Mouse (Mus musculus): ENCODE data around the gene Prss42. TPM values are rescaled to one million over a fixed set of nuclear protein-coding genes. Genes with fewer than 3 reads are reported as not detected.
"Not testable (repeated sequence)": the region's sequence is repeated elsewhere in the genome, so short reads cannot be mapped to it uniquely, and the experiment has no call there.

Gene Prss42
- polyA plus RNA-seq, 1 experiment from 2014 or later = not detected

DNA sequence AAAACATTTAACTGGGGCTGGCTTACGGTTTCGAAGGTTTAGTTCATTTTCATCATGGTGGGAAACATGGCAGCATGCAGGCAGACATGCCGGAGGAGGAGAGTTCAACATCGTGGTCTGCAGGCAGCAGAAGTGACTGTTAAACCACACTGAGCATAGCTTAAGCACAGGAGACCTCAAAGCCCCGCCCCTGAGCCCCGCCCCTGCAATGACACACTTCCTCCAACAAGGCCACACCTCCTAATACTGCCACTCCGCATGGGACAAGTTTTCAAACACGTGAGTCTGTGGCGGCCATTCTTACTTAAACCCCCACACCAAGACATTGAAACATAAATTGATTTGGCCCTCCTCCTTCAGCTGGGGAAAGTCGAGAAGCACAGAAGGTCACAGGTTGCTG, 953 bp upstream of the Prss42 start:
- Histone ChIP-seq H3K27ac (replicated peaks) (no peak overlapping the region), H3K27me3 (replicated peaks) (no peaks in the 10 kb centered on the region), H3K4me3 (replicated peaks) (no peak overlapping the region), H3K9ac (replicated peaks) (no peak overlapping the region), H3K4me1 (no peaks in the 10 kb centered on the region), H3K9me3 (replicated peaks) (no peaks in the 10 kb centered on the region), H3K4me2 (no peak overlapping the region), H3K36me3 (no peaks in the 10 kb centered on the region)
- no peak for ATAC-seq (ENCODE audit: low FRiP score)
- 83% methylated on average over 10 of the region's 10 CpGs for WGBS

DNA sequence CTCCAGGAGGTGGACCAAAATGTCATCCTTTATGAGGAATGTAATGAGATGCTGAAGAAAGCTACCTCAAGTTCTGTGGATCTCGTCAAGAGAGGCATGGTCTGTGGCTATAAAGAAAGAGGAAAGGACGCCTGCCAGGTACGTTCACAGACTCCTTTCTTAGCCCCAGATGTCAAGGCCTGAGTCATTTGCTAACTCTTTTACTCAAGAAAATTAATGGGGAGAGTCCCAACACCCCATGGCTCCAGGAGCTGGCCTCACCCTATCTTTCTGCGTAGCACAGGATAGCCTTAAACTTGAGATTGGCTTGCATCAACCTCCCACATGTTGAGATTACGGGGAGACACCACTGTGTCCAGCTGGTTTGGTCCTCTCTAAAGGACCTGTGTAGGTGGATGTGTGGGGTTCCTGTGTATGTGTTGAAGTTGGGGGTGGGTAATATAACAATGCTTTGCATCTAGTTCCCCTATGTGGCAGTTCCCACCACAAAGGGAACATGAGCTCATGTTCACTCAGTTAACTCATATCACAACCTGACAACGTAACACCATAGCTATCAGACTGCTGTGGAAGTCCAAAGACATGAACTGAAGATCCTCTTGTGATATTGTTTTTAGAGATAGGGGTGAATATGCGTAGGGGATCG, 3.0 kb downstream of the Prss42 start:
- Histone ChIP-seq H3K4me3 (replicated peaks) (no peak overlapping the region), H3K36me3 (no peaks in the 10 kb centered on the region), H3K4me2 (no peak overlapping the region), H3K9ac (replicated peaks) (no peak overlapping the region), H3K27me3 (replicated peaks) (no peaks in the 10 kb centered on the region), H3K9me3 (replicated peaks) (no peaks in the 10 kb centered on the region), H3K4me1 (no peaks in the 10 kb centered on the region), H3K27ac (replicated peaks) (no peak overlapping the region)
- no peak for ATAC-seq (ENCODE audit: low FRiP score)
- WGBS = 93% methylated on average over 8 of the region's 8 CpGs

GRCm38 (mm10) chr9:110803294-110803693, 5.3 kb downstream of the Prss42 start:
- H3K9ac ChIP-seq (replicated peaks) = no peak overlapping the region
- no peak overlapping the region for H3K4me3 ChIP-seq (replicated peaks)
- no peaks in the 10 kb centered on the region for H3K9me3 ChIP-seq (replicated peaks)
- H3K4me2 ChIP-seq = no peak overlapping the region
- no peaks in the 10 kb centered on the region for H3K4me1 ChIP-seq
- no peaks in the 10 kb centered on the region for H3K27me3 ChIP-seq (replicated peaks)
- ATAC-seq (ENCODE audit: low FRiP score) = no peak
- H3K27ac ChIP-seq (replicated peaks) = no peak overlapping the region
- WGBS = 76% methylated on average over 4 of the region's 4 CpGs
- no peaks in the 10 kb centered on the region for H3K36me3 ChIP-seq

DNA sequence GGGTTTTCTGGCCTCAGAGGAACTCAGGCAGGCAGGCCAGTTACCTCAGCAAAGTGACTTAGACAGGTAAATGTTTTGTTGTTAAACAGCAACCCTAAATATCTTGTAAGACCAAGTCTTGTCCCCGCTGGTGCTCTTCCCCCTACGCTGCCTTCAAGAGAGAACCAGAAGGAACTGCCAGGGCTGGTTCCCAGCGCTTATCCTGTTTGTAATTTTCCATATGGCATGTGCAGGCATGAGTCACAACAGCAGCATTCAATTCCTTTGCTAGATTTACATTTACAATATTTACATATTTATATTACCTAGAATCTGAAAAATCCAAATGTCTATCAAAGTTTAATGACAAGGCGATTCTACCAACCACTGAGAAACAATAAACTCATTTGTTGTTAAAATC, 12.1 kb downstream of the Prss42 start:
- H3K36me3 ChIP-seq = no peaks in the 10 kb centered on the region
- H3K27me3 ChIP-seq (replicated peaks) = no peaks in the 10 kb centered on the region
- H3K4me1 ChIP-seq = no peaks in the 10 kb centered on the region
- no peak overlapping the region for H3K4me2 ChIP-seq
- no peak overlapping the region for H3K4me3 ChIP-seq (replicated peaks)
- WGBS = 92% methylated on average over 4 of the region's 4 CpGs
- H3K27ac ChIP-seq (replicated peaks) = no peak overlapping the region
- H3K9ac ChIP-seq (replicated peaks) = no peak overlapping the region
- no peaks in the 10 kb centered on the region for H3K9me3 ChIP-seq (replicated peaks)
- ATAC-seq (ENCODE audit: low FRiP score) = no peak

DNA sequence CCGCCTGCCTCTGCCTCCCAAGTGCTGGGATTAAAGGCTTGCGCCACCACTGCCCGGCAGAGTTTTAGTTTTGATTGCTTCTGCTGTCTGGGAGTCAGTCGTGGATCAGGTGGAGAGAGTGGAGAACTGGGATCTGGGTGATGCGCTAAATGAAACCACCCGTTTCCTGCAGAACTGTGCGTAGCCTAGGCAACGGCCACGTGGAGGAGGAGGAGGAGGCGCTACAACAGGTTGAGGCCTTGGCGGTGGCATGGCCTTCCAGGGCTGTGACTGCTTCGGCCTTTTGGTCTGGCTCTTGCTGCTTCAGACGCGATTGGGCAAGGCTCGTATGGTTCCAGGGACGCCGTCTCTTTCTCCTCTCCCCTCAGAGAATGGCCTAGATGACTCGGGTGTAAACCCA, 15.8 kb downstream of the Prss42 start, which contains the start of gene Prss44:
Gene Prss44, plus strand, starts transcription at position 206 of the 400 bp plus-strand sequence.
- Histone ChIP-seq H3K36me3 (no peaks in the 10 kb centered on the region), H3K9me3 (replicated peaks) (no peaks in the 10 kb centered on the region), H3K4me3 (replicated peaks) (no peak within 1 kb of the TSS), H3K4me1 (no peaks in the 10 kb centered on the region), H3K27me3 (replicated peaks) (no peaks in the 10 kb centered on the region), H3K4me2 (no peak within 1 kb of the TSS), H3K9ac (replicated peaks) (no peak within 1 kb of the TSS), H3K27ac (replicated peaks) (no peak within 1 kb of the TSS)
- 69% methylated on average over 18 of the region's 18 CpGs for WGBS
- ATAC-seq (ENCODE audit: low FRiP score) = no peak

DNA sequence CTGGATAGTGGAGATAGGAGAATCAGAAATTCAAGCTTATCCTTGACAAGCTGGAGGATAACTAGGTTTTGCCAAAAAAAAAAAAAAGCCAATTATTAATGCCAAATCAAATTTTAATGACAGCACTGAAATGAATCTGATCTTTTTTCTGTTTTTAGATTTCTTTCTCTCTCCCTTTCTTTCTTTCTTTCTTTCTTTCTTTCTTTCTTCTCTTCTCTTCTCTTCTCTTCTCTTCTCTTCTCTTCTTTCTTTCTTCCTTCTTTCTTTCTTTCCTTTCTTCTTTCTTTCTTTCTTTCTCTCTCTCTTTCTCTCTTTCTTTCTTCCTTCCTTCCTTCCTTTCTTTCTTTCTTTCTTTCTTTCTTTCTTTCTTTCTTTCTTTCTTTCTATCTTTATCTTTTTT, 22.6 kb downstream of the Prss42 start:
- H3K9me3 ChIP-seq (replicated peaks); H3K9ac ChIP-seq (replicated peaks); H3K4me3 ChIP-seq (replicated peaks); H3K36me3 ChIP-seq; H3K4me2 ChIP-seq; ATAC-seq (ENCODE audit: low FRiP score); H3K27me3 ChIP-seq (replicated peaks); H3K27ac ChIP-seq (replicated peaks); H3K4me1 ChIP-seq: not testable (repeated sequence)

GRCm38 (mm10) chr9:110821436-110821835, 23.5 kb downstream of the Prss42 start:
- Histone ChIP-seq H3K27me3 (replicated peaks) (no peaks in the 10 kb centered on the region), H3K9me3 (replicated peaks) (no peaks in the 10 kb centered on the region), H3K36me3 (no peaks in the 10 kb centered on the region), H3K4me3 (replicated peaks) (no peak overlapping the region), H3K4me1 (no peaks in the 10 kb centered on the region), H3K27ac (replicated peaks) (no peak overlapping the region), H3K9ac (replicated peaks) (no peak overlapping the region), H3K4me2 (no peak overlapping the region)
- ATAC-seq (ENCODE audit: low FRiP score) = no peak
- WGBS = 84% methylated on average over 7 of the region's 7 CpGs

GRCm38 (mm10) chr9:110825426-110825825, 27.5 kb downstream of the Prss42 start:
- 82% methylated on average over 4 of the region's 4 CpGs for WGBS
- ATAC-seq (ENCODE audit: low FRiP score) = no peak

GRCm38 (mm10) chr9:110825832-110826231, 27.9 kb downstream of the Prss42 start:
- Histone ChIP-seq H3K36me3 (no peaks in the 10 kb centered on the region), H3K9me3 (replicated peaks) (no peaks in the 10 kb centered on the region), H3K9ac (replicated peaks) (no peak overlapping the region), H3K27me3 (replicated peaks) (no peaks in the 10 kb centered on the region), H3K4me1 (no peaks in the 10 kb centered on the region), H3K27ac (replicated peaks) (no peak overlapping the region), H3K4me3 (replicated peaks) (no peak overlapping the region), H3K4me2 (no peak overlapping the region)
- ATAC-seq (ENCODE audit: low FRiP score) = no peak
- 76% methylated on average over 7 of the region's 7 CpGs for WGBS

More at GRCm38 (mm10) chr9:110825426-110825825, 27.5 kb downstream of the Prss42 start:
- H3K27me3 ChIP-seq (replicated peaks) = no peaks in the 10 kb centered on the region
- no peaks in the 10 kb centered on the region for H3K4me1 ChIP-seq
- H3K4me3 ChIP-seq (replicated peaks) = no peak overlapping the region
- H3K9ac ChIP-seq (replicated peaks) = no peak overlapping the region
- no peaks in the 10 kb centered on the region for H3K9me3 ChIP-seq (replicated peaks)
- no peak overlapping the region for H3K4me2 ChIP-seq
- H3K27ac ChIP-seq (replicated peaks) = no peak overlapping the region
- no peaks in the 10 kb centered on the region for H3K36me3 ChIP-seq

DNA sequence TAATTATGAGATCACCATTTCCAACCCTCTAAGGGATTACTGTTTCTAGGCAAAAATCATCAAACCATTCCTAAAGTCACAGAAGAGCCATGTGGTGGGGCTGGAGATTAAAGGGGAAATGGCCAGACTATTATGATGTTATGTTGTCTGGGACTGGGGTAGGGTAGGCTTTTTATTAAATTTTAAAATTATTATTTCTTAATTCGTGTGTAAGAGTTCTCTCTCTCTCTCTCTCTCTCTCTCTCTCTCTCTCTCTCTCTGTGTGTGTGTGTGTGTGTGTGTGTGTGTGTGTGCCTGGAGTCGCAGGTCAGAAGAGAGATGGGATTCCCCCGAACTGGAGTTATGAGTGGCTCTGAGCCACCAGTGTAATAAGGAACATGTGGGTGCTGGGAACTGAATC, 28.4 kb downstream of the Prss42 start, which contains the start of gene Prss43:
Gene Prss43, plus strand, starts transcription at position 301 of the 400 bp plus-strand sequence.
- 80% methylated on average over 3 of the region's 3 CpGs for WGBS
- H3K36me3 ChIP-seq = no peaks in the 10 kb centered on the region
- H3K9ac ChIP-seq (replicated peaks) = no peak within 1 kb of the TSS
- H3K4me1 ChIP-seq = no peaks in the 10 kb centered on the region
- no peaks in the 10 kb centered on the region for H3K27me3 ChIP-seq (replicated peaks)
- H3K9me3 ChIP-seq (replicated peaks) = no peaks in the 10 kb centered on the region
- no peak within 1 kb of the TSS for H3K4me2 ChIP-seq
- no peak within 1 kb of the TSS for H3K27ac ChIP-seq (replicated peaks)
- ATAC-seq (ENCODE audit: low FRiP score) = no peak
- H3K4me3 ChIP-seq (replicated peaks) = no peak within 1 kb of the TSS

- Histone ChIP-seq H3K9ac (replicated peaks) (no peak overlapping the region), H3K4me3 (replicated peaks) (no peak overlapping the region), H3K27me3 (replicated peaks) (no peaks in the 10 kb centered on the region), H3K4me1 (no peaks in the 10 kb centered on the region), H3K27ac (replicated peaks) (no peak overlapping the region), H3K4me2 (no peak overlapping the region), H3K36me3 (no peaks in the 10 kb centered on the region), H3K9me3 (replicated peaks) (no peaks in the 10 kb centered on the region)
- ATAC-seq (ENCODE audit: low FRiP score) = no peak
- 72% methylated on average over 5 of the region's 5 CpGs for whole genome bisulfite sequencing
These were observed 35.1 kb downstream of the Prss42 start for GRCm38 (mm10) chr9:110833021-110833420.

DNA sequence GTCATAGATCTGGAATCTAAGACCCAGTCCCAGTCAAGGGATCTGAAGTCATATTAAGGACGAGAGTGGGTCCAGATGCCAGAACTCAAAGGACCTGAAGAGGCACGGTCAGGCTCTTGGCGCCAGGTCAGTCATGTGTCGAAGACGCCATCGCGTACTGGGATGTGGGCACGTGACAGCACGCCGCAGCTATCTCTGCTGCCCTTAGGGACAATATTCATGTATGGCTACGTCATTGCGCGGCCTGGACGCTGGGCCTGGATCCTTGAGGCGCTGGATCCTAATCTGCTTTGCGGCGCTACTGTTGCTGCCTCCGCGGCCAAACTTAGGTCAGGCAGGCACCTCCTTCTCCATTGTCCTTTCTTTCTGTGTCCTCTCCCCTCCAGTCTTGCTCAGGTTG, 36.4 kb downstream of the Prss42 start, which contains the start of gene Prss45:
Gene Prss45, plus strand, starts transcription at position 178 of the 400 bp plus-strand sequence.
- Histone ChIP-seq H3K27me3 (replicated peaks) (no peaks in the 10 kb centered on the region), H3K4me1 (no peaks in the 10 kb centered on the region), H3K4me3 (replicated peaks) (no peak within 1 kb of the TSS), H3K9me3 (replicated peaks) (no peaks in the 10 kb centered on the region), H3K27ac (replicated peaks) (no peak within 1 kb of the TSS), H3K4me2 (no peak within 1 kb of the TSS), H3K36me3 (no peaks in the 10 kb centered on the region), H3K9ac (replicated peaks) (no peak within 1 kb of the TSS)
- 82% methylated on average over 19 of the region's 19 CpGs for WGBS
- no peak for ATAC-seq (ENCODE audit: low FRiP score)

All from neural tube, embryonic 15.5 days (tissue).